Mouse (Mus musculus): ENCODE results near the gene Rbl2. TPM values are rescaled to one million over a fixed set of nuclear protein-coding genes. Genes with fewer than 3 reads are reported as not detected.

Rbl2 gene
- polyA plus RNA-seq, 1 experiment: 3.4 TPM

DNA sequence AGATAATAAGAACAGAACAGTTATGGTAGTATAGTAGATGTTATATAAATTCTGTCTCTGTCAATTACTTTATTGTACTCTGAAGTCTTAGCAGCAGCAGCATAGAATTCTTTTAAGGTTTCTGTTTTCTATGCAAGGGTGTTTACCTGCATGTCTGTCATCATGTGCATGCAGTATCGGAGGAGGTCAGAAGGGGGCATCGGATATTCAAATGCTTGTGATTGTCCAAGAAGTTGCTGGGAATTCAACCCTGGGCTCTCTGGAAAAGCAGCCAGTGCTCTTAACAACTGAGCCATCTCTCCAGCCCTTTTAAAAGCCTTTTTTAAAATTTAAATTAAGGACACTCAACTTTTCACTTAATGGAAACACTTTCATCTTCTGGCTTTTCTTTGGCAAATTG, 9.8 kb downstream of the Rbl2 start:
- TF ChIP-seq GATA1 (IDR thresholded peaks at IDR 0.05; ENCODE audit: low read length): no peak

DNA sequence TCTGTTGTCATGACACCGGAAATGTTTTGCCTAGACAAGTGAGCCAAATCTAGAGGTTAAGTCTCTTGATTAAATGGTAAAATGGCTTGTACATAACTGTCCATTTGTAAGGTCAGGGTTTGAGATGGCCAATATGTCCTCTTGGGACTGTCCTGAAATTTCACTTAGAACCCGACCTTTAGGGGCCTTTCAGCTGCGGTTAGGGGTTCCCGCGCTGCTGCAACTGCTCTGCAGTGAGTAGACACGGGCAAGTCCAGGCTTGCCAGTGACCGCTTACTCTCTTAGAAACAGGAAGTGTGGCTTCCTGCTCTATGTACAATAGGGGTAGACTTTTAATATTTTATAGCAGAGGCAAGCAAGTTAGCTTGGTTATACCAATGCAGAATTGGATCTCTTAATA, 12.1 kb downstream of the Rbl2 start:
- TF ChIP-seq GATA1 (IDR thresholded peaks at IDR 0.05; ENCODE audit: low read length): no peak

DNA sequence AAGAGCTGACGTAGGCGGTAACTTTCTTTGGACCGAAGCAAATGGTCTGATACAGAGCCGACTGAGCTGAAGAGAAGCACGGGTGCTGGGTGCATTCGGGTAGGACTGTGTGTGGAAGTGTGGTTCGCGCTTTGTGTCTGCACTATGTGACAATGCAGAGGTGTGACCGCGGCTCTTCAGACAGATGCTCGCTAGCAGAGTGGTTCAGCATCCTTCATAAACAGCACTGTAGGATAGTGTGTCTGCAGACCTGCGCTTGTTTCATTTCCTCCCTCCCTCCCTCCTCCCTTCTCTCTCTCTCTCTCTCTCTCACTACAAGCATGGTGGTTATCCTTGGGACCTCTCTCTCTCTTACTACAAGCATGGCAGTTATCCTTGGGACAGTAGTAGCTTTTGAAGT, 12.6 kb downstream of the Rbl2 start:
- TF ChIP-seq GATA1 (IDR thresholded peaks at IDR 0.05; ENCODE audit: low read length): no peak

DNA sequence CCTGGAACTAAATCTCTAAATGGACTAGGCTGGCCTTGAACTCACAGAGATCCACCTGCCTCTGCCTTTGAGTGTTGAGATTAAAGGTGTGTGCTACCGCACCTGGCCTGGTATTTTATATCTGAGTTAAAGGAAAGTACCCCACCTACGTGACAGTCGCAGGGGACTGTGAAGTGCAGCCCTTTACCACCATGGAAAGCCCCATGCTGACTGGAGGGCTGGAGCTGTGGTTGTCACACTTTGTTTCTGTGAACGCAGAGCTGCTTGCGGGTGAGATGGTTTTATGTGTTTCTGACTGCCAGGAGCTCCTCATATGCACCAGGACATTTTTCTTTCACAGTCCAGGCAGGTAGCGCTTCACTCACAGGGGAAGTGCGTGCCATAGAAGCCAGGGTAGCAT, 18.6 kb downstream of the Rbl2 start:
- TF ChIP-seq GATA1 (IDR thresholded peaks at IDR 0.05; ENCODE audit: low read length): no peak

DNA sequence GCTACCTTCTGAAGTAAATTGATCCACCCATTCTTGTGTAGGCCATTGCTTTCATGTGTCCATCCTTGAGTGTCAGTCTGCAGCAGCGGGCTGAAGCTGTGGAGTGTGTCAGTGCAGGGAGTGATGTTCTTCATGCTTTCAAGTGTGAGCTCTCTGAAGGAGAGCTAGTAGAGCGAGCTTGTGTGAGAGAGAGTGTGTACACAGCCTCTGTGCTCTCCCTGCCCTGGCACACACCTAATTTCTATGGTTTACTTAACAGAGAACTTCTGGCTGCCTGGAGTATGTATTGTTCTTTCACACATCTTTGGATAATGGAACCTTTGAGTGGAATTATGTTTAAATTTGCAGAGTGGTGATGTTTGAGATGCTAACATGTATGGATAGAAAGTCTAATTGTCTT, 19.7 kb downstream of the Rbl2 start:
- TF ChIP-seq GATA1 (IDR thresholded peaks at IDR 0.05; ENCODE audit: low read length): no peak

DNA sequence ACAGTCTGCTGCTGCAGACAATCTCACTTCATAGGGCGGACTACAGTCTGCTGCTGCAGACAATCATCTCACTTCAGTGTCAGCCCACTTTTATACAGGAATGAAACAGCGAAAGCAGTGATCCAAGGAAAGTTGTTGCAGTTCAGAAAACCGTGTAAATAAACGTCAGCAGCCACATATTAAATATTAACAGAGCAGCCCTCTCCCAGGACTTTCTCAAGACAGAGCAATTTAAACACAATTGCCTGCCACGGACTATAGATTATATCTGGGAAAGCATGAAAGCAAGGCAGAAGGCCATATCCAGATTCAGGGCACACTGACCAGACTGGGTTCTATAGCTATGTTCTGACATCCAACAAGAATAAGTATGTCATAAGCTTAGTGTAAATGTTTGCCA, 24.3 kb downstream of the Rbl2 start:
- no peak for TF ChIP-seq GATA1 (IDR thresholded peaks at IDR 0.05; ENCODE audit: low read length)

DNA sequence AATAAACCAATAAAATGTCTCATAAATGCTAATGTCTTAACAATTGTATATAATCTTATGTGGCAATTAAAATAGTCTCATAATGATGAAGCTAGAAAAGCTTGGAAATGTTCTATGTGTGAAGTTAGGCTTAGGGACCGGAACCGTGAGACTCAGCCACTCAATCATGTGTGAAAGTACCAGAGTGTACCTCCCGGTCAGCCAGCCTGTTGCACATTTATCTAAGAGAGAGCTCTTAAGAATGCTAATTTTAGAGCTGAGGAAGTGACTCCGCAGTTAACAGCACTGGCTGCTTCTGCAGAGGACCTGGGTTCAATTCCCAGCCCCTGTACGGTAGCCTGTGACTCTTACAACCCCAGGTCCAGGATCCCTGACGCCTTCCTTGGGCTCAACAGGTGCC, 28.2 kb downstream of the Rbl2 start:
- TF ChIP-seq GATA1 (IDR thresholded peaks at IDR 0.05; ENCODE audit: low read length): no peak

DNA sequence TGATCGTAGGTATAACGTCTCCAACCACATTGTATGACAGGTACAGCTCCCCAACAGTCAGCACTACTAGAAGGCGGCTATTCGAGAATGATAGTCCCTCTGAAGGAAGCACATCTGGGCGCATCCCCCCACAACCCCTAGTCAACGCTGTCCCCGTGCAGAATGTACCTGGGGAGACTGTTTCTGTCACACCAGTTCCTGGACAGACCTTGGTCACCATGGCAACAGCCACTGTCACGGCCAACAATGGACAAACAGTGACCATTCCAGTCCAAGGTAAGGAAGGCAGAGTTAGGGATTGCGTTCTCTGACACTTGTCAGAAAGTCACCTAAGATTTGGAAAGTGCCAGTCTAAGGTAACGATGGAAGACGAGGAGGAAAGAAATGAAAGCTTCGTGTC, 36.4 kb downstream of the Rbl2 start:
- TF ChIP-seq GATA1 (IDR thresholded peaks at IDR 0.05; ENCODE audit: low read length): no peak

DNA sequence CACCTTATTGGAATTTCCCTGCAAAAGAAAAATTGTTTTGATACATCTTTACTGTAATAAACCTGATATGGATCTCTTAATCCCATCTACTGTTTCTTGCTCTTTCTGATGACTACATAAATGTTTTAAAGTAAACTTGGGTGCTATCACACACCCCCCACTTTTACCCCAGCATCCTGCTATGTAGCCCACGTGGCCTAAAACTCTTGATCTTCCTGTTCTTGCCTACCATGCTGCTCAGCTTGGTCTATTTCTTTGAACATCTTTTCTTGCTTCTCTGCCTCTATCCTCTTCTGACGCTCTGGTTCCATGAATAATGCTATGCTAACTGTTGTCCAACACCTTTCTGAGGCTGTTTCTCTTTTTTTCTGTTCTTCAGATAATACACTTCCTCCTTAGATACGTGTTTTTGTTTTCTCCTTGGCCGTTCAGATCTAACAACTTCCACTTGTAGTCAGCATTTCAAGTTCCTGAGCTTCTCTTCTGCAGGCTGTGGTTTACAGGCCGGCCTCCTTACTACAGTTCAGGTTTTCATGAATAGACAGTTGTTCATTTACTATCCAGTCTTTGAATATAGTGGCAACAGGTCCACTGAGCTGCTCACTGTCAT, 42.1 kb downstream of the Rbl2 start:
- TF ChIP-seq GATA1 (IDR thresholded peaks at IDR 0.05; ENCODE audit: low read length): no peak

DNA sequence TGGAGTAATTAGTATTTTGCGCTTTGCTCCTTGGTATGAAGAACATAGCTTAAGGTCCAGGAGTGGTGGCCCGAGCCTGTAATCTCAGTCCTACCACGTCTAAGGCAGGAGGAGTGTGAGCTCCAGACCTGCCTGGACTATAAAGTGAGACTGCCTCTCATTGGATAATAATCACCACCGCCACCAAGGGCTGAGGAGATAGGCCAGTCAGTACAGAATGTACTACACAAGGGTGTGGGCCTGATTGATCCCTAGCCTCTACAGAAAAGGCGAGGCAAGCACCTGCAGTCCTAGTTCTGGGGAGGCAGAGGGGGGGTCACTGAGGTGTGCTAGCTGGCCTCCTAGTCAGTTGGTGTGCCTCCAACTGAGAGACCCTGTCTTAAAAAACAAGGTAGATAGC, 44.6 kb downstream of the Rbl2 start:
- TF ChIP-seq GATA1 (IDR thresholded peaks at IDR 0.05; ENCODE audit: low read length): no peak

DNA sequence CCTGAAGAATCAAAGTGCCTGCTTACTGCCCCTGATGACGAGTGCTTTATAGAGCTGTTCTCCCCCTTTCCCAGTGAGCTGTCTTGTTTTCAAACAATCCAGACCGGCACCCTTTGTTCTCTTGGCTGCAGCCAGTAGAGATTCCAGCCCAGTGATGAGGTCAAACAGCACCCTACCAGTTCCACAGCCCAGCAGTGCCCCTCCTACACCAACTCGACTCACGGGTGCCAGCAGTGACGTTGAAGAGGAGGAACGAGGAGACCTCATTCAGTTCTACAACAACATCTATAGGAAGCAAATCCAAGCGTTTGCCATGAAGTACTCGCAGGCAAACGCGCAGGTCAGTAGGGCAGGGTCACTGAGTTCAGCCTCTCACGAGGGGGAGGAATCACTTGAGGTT, 45.1 kb downstream of the Rbl2 start:
- no peak for TF ChIP-seq GATA1 (IDR thresholded peaks at IDR 0.05; ENCODE audit: low read length)

DNA sequence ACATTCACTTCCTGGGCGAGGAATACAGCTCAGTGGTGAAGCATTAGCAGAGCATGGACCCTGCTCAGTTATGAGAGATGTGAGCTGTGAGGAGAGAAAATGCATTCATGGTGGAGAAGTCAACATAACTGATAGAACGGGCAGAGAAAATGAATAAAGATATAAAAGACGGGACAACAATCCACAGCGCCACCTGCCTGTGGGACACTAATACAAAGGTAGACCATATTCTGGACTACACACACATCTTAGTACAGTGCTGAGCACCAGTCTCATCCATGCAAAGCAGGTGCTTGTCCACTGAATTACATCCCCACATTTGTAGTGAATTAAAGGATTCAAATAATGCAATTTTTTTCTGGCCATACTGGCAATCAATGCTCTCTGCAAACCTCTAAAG, 47.7 kb downstream of the Rbl2 start:
- no peak for TF ChIP-seq GATA1 (IDR thresholded peaks at IDR 0.05; ENCODE audit: low read length)

DNA sequence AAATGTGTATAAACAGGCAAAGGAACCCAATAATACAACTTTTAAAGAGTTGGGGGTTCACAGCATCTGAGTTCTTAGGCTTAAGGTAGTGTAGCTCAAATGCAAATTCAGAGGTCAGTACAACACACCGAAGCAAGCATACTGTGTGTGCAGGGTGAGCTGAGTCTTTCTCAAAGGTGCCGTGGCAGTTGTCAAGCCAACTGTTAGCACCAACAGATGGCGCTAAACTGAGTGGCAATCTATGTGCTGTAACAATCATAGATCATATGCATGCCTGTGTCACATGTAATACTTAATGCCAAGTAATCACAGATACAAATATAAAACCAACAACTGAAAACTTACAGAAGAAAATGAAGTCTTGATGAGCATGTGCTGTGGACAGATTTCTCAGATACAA, 48.3 kb downstream of the Rbl2 start:
- no peak for TF ChIP-seq GATA1 (IDR thresholded peaks at IDR 0.05; ENCODE audit: low read length)

DNA sequence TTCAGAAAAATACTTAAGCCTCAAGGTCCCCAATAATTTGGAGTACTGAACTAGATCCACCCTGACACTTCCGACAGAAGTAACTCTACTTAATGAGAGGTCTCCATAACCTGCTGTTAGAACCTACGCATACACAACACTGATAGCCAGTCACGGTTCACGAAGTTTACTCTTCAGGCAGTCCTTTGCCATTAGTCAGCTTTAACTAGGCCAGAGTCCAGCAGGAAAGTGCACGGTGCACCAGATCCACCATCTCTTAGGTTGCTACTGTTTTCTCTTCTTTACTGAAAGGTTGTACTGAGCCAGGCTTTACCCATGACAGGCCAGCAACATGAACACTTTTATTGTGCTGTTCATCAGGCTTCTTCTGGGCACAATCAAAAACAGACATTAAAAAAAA, 54.5 kb downstream of the Rbl2 start:
- no peak for TF ChIP-seq GATA1 (IDR thresholded peaks at IDR 0.05; ENCODE audit: low read length)

DNA sequence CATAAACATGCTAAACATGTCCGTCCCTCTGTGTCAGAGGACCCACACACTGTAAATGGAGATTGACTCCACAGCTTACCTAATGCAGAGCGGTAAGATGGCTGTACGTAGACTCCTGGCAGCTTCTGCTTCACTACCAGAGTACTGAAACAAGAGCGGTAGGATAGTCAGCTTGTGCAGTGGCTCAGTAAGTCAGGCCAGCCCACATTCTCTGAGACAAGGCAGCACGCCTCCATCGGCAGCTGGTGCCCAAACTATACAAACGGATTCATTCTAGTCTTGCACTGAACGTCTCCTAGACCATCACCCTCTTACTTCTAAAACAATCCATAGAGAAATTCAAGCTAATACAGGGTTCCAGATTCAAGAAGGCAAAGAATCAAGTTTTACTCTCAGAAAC, 56.9 kb downstream of the Rbl2 start:
- no peak for TF ChIP-seq GATA1 (IDR thresholded peaks at IDR 0.05; ENCODE audit: low read length)

DNA sequence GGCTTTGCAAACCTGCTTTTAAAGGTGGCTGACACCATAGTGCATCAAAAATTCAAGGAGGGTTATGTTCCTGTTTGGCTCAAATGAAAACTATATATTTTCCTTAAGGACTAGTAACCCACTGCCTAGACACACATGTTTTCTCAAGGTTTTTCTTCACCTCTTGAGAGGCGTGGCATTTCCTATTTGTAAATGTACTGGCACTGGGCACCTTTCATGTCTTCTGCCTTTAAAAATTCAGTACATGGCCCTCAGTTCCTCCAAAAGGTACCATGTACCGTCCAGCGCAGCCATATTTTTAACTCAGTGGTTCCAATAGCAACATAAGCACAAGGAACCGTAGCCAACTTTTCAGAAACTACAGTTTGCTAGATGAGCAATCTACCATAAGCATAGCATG, 62.9 kb downstream of the Rbl2 start:
- TF ChIP-seq GATA1 (IDR thresholded peaks at IDR 0.05; ENCODE audit: low read length): no peak

DNA sequence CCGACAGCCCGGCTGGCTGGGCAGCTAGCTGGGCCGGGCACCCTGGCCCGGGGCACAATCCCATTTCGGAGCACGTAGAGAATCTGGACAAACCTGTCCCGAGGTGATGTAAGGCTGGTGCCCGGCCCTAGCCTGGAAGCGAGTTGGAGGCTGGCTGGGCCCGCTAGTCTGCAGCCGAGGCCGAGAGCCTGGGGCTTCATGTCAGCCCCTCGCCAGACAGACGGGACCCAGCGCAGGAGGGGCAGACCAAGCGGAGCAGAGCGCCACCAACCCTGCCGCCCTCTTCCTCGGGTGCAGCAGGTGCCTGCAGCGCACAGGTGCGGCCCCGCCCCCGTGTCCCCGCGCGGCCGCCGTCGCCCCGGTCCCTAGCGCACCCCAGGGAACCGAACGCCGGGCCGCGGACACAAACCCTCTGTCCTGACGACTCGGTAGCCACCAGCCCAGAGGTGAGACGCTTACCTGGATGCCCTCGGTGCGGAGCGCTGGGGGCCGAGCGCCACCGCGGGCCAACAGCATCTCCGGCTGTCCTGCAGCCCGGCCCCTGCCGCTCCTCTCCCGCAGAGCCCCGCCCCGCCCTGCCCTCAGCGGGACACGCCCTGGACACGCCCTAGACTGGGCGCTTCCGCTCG, 63.7 kb downstream of the Rbl2 start:
- no peak for TF ChIP-seq GATA1 (IDR thresholded peaks at IDR 0.05; ENCODE audit: low read length)

DNA sequence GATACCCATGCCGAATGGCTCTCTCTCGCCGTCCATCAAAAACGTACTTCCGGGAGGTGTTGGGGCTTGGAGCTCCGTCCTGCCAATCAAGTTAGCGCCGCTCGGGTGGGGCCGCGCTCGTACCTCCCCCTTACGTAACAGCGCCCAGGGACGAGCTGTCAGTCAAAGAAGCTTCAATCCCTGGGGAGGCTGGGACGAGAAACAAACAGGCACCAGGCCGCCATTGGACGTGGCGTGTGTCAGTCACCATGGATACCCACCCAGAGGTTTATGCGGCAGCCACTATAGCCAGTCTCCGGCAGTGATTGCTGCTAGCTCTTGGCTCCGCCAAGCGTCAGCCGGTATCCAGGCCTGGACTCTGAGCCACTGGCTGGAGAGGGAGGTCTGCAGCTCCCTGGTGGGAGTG, 64.2 kb downstream of the Rbl2 start:
- no peak for TF ChIP-seq GATA1 (IDR thresholded peaks at IDR 0.05; ENCODE audit: low read length)
